Mouse (Mus musculus) right cerebral cortex, adult 18-20 months (tissue): ENCODE results near the gene Inka1.
"Not testable (repeated sequence)": the region's sequence is repeated elsewhere in the genome, so short reads cannot be mapped to it uniquely, and the experiment has no call there.

Experiments
- DNase-seq: peaks from one replicate; pipeline ENCODE4 v3.0.0; 2022; ENCODE audit warnings: mixed read lengths

Inka1 gene

DNA sequence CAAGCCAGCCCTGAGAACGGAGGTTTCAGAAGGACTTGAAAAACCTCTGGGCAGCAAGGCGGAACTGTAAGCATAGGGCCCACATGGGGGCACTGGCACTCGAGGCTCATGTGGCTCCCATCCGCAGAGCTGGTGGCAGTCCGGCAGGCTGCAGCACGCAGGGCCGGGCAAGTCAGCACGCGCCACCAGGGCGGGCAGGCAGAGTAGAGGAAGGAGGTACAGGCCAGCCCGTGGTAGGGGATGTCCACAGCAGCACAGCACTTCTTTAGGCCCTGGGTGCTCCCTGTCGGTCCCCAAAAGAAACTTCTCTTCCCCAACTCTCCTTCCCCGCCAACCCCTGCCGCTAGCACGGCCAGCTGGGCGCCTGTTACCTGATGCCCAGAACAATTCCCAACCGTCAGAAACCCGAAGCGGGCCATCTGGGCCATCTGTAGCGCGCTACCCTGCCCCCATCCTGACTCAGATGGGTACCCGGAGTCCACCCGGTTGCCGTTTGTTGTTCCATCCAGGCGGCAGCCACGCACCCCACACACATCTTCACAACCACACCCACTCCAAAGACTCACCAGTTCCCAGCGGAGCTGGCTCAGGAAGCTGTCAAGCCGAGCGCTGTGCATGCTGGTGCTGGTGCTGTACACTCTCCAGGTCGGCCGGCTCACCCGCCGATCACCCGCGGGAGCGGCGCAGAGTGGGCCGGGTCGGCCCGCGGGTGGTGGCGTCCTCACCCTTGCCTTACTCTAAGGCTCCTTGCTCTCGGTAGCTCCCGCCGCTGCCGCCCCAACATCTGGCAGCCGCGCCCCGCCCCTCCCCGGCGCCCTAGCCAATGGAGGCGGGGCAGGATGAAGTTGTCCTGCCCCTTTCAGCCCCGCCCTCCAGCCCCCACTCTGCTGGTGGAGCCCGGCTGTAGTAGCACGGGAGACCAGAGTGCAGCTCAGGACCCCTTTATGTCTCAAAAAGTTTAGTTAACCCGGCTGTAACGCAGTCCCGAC lies at the start of gene Inka1:
Inka1 (minus strand) TSS at position 749 of the 989 bp plus-strand sequence.
- peak; percentile 86 for DNase-seq

DNA sequence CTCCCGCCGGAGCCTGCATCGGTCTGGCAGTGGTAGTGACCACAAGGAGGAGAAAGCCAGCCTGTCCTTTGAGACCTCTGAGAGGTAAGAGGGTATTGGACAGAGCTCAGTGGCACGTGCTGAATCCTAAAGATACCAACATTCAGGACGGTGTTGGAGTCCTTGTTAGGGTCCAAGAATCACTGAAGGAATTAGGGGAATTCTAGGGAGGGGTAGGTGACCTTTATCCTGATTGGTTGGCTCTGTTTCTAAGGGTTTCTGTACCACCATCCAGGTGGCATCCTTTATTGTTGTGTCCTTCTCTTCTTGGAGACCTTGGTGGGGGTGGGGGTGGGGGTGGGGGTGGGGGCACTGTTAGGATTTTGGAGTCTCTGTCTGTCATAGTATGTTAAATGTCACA lies 46.4 kb upstream of the Inka1 start:
- DNase-seq = no peak

DNA sequence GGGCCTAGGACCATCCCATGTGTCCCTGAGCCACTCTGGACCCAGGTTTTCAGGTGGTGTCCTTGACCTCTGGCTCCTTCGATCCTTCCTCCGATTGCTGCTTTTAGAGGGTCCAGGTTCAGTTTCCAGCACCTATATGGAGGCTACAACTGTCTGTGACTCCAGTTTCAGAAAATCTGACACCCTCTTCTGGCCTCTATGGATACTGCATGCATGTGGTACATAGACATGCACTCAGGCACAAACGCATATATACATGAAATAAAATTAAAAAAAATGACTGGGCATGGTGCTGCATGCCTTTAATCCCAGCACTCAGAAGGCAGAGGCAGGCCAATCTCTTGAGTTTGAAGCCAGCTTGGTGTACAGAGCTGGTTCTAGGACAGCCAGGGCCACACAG lies 42.2 kb upstream of the Inka1 start:
- DNase-seq = no peak

DNA sequence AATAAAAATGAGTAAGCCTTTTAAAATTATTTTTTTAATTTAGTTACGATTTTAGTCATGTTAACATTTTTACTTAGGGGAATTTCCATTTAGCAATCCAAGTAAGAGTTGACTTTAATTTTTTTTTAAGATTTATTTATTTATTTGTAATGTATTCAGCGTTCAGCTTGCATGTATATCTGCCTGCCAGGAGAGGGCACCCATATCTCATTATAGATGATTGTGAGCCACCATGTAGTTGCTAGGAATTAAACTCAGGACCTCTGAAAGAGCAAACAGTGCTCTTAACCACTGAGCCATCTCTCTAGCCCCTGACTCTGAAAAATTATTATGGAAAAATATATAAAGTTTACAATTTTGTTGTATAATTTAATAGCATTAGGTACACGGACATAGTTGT lies 40.9 kb upstream of the Inka1 start:
- DNase-seq = no peak

DNA sequence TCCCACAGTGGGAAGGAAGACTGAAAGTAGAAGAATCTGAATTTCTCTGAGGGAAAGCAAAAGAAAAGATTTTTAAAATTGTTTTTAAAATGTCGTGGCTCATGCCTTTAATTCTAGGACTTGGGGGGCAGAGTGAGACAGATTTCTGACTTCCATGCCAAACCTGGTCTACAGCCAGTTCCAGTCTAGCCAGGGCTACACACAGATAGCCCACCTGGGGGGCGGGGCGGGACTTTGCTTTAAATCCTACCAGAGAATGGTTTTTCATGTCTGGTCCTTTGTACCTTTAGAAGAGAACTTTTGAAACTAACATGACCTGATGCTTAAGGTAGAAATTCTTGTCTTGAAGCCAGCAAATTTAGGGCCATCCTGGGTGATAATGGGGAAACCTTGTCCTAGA lies 37.5 kb upstream of the Inka1 start:
- DNase-seq = no peak

DNA sequence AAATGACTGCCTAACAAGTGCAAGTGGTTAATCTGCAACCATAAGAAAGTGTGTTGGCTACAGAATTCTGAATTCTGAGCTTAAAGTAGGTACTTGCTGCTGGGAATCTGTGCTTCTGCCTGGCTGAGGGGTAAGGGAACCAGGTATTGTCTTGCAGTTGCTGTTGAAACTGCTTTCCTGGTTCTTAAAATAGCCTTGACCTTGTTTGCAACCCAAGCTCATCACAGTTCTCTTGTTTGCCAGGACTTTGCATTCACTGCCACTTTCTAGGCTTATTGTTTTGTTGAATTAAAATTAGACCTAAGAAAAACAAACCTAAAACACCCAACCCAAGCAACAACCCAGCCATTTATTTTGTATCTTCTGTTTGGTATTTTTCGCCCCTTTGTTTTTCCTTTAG lies 35.1 kb upstream of the Inka1 start:
- DNase-seq = no peak

DNA sequence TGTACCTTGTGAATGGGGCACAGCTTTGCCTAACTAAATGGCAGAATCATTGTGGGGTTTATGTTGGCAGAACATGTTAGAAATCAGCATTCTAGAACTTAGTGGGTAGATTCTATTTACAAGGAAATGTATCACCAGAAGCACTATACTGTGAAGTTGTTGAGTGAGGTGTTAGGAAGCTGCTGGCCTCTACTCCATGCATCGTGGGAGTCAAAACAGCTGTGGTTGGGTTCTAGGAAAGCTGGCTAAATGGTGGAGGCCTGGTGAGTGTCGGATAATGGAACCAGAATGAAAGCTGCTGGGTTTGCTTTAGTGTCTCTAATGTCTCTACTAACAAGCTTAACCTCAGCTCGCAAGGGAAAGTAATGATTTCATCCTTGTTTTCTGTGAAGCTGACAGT lies 31.4 kb upstream of the Inka1 start:
- DNase-seq = peak; percentile 45

DNA sequence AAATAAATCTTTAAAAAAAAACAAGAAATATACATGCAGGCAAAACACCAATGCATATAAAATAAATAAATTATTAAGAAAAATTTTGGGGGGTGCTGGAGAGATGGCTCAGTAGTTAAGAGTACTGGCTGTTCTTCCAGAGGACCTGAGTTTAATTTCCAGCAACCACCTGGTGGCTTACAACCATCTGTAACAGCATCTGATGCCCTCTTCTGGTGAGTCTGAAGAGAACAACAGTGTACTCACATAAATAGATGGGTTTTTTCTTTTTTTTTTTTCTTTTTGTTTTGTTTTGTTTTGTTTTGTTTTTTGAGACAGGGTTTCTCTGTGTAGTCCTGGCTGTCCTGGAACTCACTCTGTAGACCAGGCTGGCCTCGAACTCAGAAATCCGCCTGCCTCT lies 27.9 kb upstream of the Inka1 start:
- DNase-seq = not testable (repeated sequence)

DNA sequence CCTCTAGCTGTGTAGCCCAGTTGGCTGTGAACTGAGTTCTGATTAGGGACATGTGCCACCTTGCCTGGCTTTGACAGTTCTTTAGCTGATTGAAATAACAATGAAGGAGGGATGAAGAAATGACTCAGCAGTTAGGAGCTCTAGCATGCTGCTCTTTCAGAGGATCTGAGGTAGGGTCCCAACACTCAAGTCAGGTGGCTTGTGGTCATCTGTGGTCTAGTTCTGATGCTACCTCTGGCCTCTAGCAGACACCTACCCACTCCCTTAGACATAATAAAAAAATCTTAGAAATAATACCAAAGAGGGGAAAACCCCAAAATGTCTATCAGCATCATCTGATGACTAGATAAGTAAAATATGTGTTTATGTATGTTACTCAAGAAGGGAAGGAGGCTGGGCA lies 24.7 kb upstream of the Inka1 start:
- DNase-seq = no peak

DNA sequence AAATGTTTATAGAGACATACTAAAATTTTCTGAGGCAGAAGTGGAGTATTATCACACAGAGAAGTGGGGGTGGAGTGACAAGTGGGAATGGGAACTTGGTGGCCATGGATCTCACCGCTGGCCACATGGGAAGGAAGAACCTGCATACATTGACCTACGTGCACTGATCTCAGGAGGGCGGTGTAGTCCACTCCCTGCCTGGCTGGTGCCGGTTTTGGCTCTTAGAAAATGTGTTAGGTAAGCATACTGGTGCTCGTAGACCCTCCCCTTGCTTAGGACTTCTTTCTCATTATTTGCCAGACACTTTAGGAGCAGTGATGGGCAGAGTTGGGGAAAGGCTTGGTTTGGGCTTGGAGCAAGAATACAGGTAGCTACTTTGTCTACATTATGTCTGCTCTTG lies 22.4 kb upstream of the Inka1 start:
- DNase-seq = no peak

DNA sequence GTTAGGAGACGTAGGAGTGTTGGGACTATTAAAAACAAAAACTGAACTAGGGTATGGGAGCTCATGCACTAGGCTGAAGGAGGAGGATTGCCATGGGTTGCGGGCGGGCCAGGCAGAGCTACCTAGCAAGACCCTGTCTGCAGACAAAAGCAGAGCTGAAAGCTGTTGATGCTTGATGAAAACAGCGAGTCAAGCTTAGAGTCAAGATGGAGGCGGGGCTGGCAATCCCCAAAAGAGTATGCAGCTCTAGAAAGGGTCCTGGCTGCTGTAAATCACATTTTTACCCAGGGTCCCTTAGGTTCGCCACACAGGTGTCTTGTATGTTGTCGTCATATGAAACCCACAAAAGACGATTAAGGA lies 17.8 kb upstream of the Inka1 start:
- no peak for DNase-seq

DNA sequence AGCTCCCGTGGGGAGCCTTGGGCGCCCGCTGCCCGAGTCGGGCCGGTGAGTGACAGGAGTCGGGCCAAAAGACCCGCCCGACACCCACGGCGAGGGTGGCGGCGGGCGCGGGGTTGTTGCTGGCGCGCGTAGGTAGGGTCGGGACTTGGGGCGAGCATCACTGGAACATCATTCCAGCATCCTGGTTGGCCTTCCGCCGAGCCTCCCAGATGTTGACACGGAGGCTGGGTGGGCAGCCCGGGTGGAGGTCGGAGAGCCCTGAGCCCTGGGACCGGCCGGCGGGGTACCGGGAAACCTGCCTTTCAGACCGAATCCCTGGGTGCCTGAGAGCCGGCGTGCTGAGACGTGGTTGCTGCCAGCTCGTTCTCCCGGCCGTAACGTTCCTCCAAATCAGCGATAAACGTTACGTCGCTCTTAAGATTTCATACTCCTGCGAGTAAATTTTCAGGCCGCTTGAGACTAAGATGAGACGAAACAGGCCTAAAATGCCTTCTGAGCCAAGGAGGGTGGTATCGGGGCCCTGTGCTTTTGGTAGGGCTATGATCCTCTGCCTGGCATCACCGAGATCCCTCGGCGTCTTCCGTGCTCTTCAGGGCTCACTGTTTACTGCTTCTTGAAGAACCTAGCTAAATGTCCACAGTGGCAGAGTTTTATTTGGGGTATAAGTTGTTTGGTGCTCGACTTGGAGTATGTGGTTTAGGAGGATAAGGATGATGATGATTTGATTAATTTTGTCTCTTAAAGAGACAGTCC lies 17.3 kb upstream of the Inka1 start:
- no peak for DNase-seq

DNA sequence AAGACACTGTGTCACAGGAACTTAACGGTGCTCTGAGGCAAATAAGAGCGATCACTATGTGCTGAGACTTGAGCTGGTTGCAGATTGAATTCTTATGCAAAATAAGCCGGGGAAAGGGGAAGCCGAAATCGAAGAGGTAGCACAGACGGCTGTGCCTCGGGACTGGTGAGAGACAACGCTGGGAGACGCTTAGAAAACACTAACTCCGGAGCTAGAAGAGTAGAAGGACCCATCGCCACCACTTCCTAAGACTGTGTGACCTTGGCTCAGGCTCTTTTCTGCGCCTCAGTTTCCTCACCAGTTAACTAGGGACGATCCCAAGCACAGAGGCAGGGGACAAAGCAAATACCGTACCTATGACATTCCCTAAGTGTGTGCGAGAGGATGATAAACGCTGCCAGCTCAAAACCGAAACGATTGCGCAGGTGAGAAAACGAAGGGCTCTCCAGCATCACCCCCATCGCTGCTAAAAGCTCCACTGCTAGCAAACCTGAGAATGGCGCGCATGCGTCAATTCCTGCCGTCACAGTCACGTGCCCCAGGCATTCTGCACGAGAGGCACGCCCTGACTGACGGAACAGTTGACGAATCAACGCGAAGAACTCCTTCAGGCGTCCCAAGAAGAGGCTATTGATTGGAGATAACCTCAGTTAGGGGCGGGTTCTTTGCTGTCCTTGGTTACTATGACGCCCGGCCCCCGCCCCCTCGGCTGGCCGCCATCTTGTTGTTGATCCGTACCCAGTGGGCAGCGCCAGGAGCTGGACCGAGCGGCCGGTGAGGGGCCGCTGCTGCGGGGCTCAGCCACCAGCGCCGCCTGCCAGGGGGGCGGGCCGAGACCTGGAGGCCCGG lies 16.5 kb upstream of the Inka1 start, which contains the start of gene Ip6k1:
Ip6k1 (plus strand) TSS at position 580 of the 849 bp plus-strand sequence.
- DNase-seq = peak; percentile 100

DNA sequence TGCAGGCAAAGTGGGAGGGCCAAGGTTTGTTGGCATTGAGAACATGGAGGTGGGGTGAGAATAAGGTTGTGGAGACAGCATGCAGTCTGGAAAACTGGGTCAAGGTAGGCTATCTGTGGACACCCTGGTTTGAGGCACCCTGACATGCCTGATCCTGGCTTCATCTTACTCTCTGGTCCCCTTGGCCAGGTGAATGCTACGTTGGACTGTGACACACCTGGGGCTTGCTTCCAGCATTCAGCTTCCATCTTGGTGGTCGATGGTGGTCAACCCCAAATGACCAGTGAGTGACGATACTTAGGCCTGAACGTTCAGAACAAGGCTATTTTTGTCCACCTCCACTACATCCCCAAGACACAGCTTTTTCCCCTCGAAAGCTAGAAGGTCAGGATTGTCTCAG lies 10.4 kb upstream of the Inka1 start, which contains the start of gene Gm20662:
Gm20662 (plus strand) TSS at position 301 of the 400 bp plus-strand sequence.
- DNase-seq = no peak

DNA sequence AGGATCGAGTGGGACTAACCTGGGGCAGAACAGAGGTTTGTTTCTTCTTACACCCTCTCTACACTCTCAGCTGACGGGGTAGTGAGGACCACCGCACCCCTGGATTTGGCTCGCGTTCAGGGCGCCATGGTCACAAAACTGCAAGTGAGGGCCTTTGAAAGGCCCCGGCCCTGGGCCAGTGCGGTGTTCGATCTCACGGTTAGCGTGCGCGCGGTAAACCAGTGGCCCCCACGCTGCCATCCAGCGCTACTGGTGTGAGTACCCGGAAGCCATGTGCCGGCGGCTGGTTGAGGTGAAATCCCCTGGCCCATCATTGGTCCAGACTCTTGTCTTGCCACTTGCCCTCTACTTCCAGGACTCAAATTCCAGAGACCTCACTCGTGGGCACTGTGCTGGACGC lies 9.8 kb upstream of the Inka1 start:
- DNase-seq = no peak

DNA sequence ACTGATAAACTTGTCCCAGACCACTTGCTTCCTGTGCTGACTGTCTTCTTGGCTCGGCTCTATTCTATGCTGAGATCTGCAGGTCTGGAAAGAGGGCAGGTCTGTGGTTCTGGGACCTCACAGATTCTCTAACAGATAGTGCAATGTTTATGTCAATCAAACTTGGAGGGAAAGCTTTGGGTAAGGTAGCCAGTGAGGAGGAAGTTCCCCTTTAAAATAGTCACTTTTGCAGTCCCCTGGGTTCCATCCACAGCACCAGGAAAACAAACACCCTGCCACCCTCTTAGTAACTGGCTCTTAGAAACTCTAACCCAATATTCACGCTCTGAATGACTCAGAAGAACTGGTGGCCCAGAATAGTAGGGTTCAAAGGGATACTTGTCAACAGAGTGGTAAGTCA lies 8.8 kb upstream of the Inka1 start:
- no peak for DNase-seq

DNA sequence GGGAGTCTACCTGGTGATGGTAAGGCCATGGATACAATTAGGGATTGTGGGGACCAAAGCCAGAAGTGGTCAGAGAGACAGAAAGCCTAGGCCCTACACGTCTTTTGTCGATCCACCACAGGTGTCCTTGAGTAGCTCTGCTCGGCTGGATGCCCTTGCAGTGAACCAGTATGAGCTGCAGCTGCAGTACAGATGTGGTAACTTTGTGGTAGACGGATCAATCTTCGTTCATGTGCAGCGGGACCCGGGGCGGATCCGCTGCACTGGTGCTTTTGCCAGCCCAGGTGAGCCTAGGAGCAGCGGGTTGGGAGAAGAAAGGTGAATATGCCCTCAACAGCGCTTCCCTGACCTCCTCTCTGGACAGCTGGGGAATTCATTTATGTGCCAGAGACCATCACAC lies 7.3 kb upstream of the Inka1 start:
- DNase-seq = no peak

DNA sequence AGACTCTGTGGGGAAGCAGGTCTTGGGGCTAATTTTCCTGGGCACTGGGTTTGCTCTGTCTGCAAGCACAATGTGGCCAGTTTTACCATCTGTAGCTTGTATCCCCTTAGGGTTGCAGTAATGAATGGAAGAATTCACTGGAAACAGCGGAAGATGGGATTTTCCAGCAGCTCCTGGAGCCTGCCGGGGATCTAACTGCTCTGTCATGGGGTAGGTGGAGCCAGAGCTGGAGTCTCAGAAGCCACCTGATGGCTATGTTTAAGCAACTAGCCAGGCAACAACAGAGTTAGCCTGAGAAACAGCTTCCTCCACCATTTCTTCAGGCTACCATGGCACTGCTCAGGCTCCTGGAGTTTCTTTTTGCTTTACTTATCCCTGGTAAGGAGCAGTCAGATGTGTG lies 6.5 kb upstream of the Inka1 start, which contains the start of gene Cdhr4:
Cdhr4 (plus strand) TSS at position 301 of the 400 bp plus-strand sequence.
- DNase-seq = no peak

DNA sequence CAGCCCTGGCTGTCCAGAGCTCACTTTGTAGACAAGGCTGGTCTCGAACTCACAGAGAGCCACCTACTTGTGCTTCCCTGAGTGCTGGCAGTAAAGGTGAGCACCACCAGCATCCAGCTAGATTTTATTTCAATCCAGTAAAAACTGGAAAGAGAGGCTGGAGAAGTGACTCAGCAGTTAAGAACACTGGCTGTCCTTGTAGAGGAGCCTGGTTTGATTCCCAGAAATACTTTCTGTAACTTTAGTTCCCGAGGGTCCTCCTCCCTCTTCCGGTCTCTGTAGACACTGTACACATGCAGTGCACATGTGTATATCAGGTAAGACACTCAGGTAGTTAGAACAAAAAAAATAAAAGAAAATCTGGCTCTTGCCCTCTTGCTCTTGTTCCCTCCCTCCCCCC lies 2.3 kb upstream of the Inka1 start:
- DNase-seq = no peak

DNA sequence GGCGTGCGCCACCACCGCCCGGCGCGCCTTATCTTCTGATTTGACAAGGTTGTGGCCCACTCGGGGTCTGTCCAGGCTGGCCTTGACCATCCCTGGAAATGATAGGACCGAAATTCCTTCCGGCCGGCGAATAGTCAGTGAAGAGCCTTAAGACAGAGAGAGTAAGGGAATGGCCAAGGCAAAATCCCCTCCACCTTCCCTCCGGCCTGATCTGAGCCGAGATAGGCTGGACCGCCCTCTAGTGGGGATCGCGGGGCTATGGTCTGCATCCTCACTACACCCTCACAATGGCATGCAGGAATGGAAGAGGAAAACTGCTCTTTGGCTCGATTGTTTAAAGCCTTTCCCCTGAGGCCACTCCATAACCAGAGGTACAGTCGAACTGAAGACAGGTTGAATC lies 697 bp upstream of the Inka1 start:
- DNase-seq = peak; percentile 73

DNA sequence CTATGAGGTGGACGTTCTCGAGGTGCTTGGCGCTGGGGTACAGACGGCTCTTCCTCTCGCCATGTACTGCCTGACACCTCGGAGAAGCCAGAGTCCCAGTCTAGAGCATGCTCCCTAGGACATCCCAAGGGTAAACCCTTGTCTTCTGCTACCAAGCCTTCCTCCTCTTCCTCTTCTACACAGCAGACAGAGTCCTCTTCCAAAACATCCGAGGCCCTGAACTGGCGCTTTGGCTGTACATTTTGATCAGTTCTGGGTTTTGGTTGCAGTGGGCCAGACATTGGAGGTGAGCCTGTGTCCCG lies 974 bp downstream of the Inka1 start:
- DNase-seq = no peak

DNA sequence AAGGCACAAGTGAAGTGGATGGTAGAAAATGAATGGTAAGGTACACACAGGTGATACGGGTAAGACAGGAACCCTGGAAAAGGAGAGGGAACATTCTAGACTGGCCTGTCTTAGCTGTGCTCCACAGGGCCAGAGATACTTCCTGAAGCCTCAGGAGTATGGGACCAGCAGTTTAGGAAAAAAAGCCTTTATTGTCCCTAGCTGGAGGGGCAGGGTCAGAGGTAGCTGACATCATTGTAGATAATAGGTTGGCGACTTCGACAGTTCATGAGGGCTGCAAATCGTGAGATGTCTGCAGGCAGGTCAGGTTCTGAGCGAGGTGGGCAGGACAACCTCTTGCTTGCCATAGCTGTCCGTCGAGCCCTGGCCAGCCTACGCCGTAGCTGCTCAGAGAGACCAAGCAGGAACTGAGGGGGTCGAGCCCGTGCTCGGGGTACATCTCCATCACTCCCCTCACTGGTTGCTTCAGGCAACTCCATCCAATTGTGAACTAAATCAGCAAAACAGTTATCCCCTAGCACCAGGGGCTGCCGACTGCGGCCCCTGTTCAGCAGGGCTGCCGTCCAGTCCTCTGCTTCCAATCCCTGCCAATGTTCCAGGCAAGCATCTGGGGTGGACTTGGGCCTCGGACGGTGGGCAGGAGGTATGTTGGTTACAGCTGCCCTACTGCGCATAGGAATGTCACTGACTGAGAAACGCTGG lies 1.5 kb downstream of the Inka1 start:
- no peak for DNase-seq
